Mouse (Mus musculus): Measurements from ENCODE around the gene Phox2b. TPM values are rescaled to one million over a fixed set of nuclear protein-coding genes. Genes with fewer than 3 reads are reported as not detected.

Gene Phox2b
- not detected in 2 replicates for polyA plus RNA-seq (2012; ENCODE audit: low replicate concordance)

GRCm38 (mm10) chr5:67098733-67099323, at the start of gene Phox2b:
Gene Phox2b, minus strand, starts transcription at chr5:67099301.

Other genes with a start within 250 kb of the Phox2b start
- gene Tmem33, start 161.3 kb upstream of the Phox2b start, polyA plus RNA-seq (2012; ENCODE audit: low replicate concordance) = 67.4 and 95.8 TPM in 2 replicates
- gene Slc30a9, start 207.7 kb upstream of the Phox2b start, polyA plus RNA-seq (2012; ENCODE audit: low replicate concordance) = 4.7 and 8.6 TPM in 2 replicates